Mouse (Mus musculus) T-helper 1 cell (primary cell): ENCODE data around the gene Clcn1.

ENCODE experiments used
- in situ Hi-C: fragments of 300-600 bp; cut with MboI, MseI; formaldehyde crosslinking; loops from one replicate; pipeline ENCODE4 v1.15.1; 2025; ENCODE audit warnings: high pct_unique_total_duplicates

Gene Clcn1

DNA sequence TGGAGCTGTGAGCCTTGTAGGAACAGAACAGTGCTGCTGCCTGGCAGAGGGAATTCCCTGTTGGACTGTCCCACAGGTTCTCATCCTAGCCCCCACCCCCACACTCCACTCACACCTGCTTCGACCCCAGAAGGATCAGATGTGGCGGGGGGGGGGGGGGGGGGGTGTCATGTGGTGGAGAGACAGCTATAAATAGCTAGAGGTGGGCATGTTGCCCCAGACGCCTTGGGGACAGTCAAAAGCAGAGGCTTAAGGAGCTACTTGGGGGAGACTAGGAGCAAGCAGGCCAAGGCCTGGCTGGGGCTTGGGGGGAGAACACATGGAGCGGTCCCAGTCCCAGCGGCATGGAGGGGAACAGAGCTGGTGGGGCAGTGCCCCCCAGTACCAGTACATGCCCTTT is at the start of gene Clcn1:
Clcn1 (plus strand) TSS at position 238 of the 400 bp plus-strand sequence.
- in situ Hi-C loops = no loop called here

DNA sequence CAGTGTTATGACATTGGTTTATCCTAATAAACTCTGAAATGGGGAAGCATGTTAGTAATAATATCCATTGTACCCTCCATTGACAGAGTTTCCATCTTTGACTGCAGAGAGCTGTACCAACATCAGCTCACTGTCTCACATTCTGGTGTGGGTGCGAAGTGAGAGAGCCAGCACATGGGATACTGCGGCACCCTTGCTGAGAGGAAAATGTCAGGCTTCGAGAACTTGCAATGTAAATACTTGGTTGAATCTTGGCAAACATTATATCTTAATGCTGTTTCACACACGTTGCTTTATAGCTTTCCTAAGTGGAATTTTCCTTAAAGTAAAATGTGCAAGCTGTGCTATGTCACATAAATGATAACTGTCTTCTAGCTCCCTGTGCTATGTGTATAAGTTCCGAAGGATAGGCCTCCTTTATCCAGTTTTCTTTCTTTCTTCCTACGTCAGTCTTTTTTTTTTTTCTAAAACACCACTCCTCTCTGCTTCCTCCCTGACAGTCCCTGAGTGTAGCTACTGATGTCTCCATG is 49.1 kb upstream of the Clcn1 start:
- in situ Hi-C loops = no loop called here

- in situ Hi-C loops = loop anchor here (10.0 kb wide), 1 partner anchor 1127 kb away; no protein-coding TSS in a partner anchor
Measured at GRCm38 (mm10) chr6:42241311-42242045, 45.0 kb upstream of the Clcn1 start.

GRCm38 (mm10) chr6:42245711-42246353 is 40.7 kb upstream of the Clcn1 start, which contains the start of gene Gstk1:
Gene Gstk1 (plus strand): TSS chr6:42245935.
- in situ Hi-C loops = loop anchor here (5.0 to 10.0 kb wide), 2 partner anchors 76 to 1131 kb away; partner anchors contain the start of gene Fam131b

DNA sequence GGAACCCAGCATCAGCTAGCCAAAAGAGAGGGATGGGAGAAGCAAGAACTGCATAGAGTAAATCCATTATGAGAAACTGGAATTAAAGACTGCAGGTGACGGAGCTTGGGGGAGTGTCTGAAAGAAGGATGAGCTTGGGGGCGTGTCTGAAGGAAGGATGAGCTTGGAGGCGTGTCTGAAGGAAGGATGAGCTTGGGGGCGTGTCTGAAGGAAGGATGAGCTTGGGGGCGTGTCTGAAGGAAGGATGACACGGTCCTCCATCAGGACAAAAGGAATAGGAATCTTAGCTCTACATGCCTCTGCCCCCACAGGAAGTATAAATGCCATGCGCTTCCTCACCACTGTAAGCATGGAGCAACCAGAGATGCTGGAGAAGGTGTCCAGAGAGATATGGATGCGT is 39.3 kb upstream of the Clcn1 start:
- in situ Hi-C loops = loop anchor here (5.0 to 10.0 kb wide), 2 partner anchors 75 to 1132 kb away; partner anchors contain the start of gene Fam131b

DNA sequence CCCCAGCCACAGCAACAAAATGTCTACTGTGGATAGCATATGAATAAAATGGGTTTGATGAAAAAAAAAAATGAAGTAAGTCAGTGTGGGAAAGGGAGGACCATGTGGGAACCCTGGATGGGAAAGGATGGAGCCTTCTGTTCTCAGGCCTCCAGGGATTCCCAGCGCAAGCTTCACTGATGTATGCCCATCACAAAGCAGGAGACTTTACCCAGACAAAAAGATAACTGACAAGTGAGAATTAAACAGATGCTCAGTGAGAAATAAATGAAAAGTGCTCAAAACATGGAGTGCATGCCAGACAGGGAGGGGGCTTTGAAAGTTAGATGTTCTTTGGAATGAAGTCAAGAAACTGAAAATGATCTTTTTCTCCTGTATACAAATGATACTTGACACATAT is 38.5 kb upstream of the Clcn1 start:
- in situ Hi-C loops = loop anchor here (5.0 to 10.0 kb wide), 2 partner anchors 74 to 1133 kb away; partner anchors contain the start of gene Fam131b

GRCm38 (mm10) chr6:42251791-42252190 is 34.7 kb upstream of the Clcn1 start:
- in situ Hi-C loops = no loop called here

GRCm38 (mm10) chr6:42253103-42253502 is 33.4 kb upstream of the Clcn1 start:
- in situ Hi-C loops = no loop called here

DNA sequence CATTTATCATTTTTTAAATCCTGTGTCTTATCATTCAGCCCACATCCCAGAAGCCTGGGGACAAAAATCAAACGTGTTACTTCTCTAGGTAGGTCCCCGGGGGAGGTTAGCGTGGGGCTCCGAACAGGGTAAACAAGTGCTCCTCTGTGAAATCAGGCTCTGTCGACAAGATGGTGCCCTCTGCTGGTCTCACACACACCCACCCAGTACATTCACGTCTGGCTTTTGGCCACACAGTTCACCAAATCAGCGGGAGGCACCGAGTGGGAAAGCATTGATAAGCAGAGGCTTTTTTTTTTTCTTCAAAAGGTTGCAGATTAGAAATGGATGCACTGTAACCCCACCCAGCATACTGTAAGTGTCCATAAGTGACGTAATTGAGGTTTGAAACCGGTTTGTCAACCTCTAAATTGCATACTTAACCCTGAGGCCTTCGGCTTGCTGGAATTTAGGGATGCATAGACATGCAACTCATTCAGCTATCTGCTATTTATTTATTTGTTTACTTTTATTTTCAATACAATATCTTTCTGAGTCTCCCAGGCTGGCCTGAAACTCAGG is 29.1 kb upstream of the Clcn1 start:
- in situ Hi-C loops = no loop called here

GRCm38 (mm10) chr6:42260430-42260829 is 26.1 kb upstream of the Clcn1 start:
- in situ Hi-C loops = loop anchor here (5.0 kb wide), 1 partner anchor 693 kb away; no protein-coding TSS in a partner anchor

GRCm38 (mm10) chr6:42261524-42262170 is 24.8 kb upstream of the Clcn1 start, which contains the start of gene Tmem139:
Gene Tmem139 (plus strand): TSS chr6:42261970.
- in situ Hi-C loops = loop anchor here (5.0 kb wide), 1 partner anchor 694 kb away; no protein-coding TSS in a partner anchor

GRCm38 (mm10) chr6:42264626-42265312 is 21.7 kb upstream of the Clcn1 start, which contains the start of gene Casp2:
Gene Casp2 (plus strand): TSS chr6:42264985.
- in situ Hi-C loops = loop anchor here (5.0 kb wide), 1 partner anchor 697 kb away; no protein-coding TSS in a partner anchor

GRCm38 (mm10) chr6:42265391-42266330 is 20.8 kb upstream of the Clcn1 start:
- in situ Hi-C loops = no loop called here

- in situ Hi-C loops = no loop called here
Measured at GRCm38 (mm10) chr6:42270817-42271216, 15.7 kb upstream of the Clcn1 start.

DNA sequence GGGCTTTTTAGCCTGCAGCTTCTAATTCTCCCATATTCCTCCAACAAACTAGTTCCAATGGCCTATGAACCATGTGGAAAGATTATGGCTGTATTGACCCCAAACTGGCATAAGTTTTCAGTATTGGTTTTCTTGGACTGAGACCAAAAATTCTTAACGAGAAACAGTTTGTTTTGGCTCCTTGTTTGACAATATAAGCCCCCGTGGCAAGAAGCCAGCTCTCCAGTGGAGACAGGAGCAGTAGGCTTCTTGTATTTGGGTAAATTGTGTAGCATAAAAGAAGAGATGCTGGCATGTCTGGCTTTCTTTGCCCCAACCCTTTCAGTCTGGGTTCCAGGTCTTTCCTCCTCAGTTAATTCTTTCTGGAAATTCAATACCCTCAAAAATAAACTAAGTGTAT is 10.3 kb upstream of the Clcn1 start:
- in situ Hi-C loops = no loop called here

DNA sequence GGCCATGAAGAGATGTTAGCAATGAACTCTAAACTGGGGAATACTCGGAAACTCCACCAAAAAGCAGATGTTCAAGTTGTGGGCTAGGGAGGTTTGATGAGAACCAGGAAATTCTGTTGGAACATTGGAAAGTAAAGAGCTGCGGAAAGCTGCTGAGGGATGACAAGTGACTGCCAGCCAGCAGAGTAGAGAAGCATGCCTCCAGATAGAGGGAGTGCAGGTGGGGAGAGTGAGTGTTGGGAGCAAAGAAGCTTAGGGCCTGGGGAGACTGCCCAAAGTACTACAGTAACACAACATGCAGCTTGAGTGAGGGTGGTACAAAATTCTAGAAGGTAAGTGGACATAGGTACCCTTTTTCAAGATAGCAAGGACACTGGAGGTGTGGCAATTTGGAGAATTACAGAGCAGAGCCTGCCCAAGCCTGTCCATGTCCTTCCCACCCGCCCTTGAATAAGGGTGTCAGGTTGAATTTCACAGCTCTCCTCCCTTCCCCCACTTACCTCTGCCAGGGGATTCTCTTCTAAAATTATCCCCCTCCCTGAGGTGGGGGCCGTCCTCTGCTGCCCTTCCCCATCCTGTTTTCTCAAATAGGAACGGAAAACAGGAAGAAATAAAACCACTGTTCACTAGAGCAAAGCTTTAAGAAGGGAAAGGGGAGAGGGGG is 3.5 kb upstream of the Clcn1 start:
- in situ Hi-C loops = no loop called here

GRCm38 (mm10) chr6:42287562-42287961 is 1.1 kb downstream of the Clcn1 start:
- in situ Hi-C loops = no loop called here

DNA sequence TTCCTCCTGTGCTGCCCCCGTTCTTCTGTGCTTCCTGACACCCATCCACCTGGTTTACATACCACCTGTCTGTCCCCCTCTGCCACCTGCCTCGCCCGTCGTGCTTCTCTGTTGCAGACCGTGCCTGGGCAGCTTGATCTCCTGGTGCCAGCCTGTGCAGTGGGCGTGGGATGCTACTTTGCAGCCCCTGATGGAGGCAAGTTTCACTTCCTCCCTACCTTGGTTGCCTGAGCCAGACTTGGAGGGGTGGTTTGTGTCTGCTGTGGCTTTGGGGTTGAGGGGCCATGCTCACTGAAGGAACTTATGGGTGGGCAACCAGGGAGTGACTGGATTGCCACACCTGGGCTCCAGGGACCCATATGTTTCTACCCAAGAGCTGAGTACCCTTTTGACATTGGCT is 6.8 kb downstream of the Clcn1 start:
- in situ Hi-C loops = no loop called here

- in situ Hi-C loops = no loop called here
Measured at GRCm38 (mm10) chr6:42295549-42296094, 9.1 kb downstream of the Clcn1 start.
